Mouse (Mus musculus): Measurements from ENCODE around the gene Ubl3.

The Ubl3 gene

GRCm38 (mm10) chr5:148523202-148523971 lies 29.2 kb downstream of the Ubl3 start:
- DNase-seq: no peak

DNA sequence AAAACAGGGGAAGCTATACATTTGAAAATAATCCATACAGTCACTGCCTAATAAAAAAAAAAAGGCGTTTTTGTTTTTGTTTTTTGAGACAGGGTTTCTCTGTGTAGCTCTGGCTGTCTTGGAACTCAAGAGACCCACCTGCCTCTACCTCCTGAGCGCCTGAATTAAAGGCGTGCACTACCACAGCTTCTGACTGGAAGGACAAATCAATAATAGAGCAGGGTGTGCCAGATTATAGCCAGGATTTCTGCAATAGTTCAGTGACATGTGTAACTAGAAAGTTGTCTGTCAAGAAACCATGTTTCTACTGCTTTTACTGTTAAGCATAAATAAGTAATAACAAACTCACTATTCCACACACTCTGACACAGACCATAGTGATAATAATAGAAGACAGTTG lies 30.2 kb downstream of the Ubl3 start:
- DNase-seq: no peak

DNA sequence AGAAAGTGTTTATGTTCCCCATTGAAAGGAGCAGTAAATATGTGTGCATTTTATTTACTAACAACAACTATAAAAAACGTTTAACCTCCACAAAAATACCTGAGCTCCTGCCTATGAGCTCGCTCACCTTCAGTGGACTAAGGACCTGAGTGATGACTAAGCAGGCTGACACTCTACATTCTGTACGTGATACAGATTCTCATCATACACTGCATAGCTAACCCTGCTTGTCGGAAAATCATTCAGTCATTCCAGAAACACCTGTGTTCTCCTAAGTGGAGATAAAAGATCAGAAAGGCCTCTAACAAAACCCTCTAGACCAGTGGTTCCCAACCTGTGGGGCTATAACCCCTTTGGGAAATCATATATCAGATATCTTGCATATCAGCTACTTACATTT lies 35.1 kb downstream of the Ubl3 start:
- DNase-seq: no peak

- no peak for DNase-seq
Observed at GRCm38 (mm10) chr5:148512042-148512640, 40.4 kb downstream of the Ubl3 start.

GRCm38 (mm10) chr5:148510265-148510664 lies 42.3 kb downstream of the Ubl3 start:
- DNase-seq: no peak

DNA sequence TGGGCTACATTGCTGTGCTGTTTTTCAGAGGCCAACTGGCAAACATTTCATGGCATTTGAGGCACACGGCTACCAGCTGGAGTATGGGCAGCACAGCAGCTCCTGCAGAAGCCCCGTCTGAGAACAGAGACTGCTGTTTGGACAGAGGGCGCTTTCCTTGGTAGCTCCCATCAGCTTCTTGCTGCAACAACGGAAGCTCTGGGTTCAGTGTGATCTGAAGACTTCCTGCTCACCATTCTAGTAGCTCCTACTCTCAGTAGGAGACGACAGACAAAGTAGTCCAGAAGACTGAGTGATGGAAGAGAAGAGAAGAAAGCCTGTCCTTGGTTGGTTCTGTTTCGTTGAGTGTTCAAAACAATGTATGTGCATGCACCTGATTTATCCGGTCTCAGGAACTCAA lies 42.9 kb downstream of the Ubl3 start:
- no peak for DNase-seq

- DNase-seq: no peak
Observed at GRCm38 (mm10) chr5:148508901-148509604, 43.5 kb downstream of the Ubl3 start.

- DNase-seq: no peak
Observed at GRCm38 (mm10) chr5:148505381-148505780, 47.2 kb downstream of the Ubl3 start.

GRCm38 (mm10) chr5:148502237-148502636 lies 50.4 kb downstream of the Ubl3 start:
- no peak for DNase-seq

DNA sequence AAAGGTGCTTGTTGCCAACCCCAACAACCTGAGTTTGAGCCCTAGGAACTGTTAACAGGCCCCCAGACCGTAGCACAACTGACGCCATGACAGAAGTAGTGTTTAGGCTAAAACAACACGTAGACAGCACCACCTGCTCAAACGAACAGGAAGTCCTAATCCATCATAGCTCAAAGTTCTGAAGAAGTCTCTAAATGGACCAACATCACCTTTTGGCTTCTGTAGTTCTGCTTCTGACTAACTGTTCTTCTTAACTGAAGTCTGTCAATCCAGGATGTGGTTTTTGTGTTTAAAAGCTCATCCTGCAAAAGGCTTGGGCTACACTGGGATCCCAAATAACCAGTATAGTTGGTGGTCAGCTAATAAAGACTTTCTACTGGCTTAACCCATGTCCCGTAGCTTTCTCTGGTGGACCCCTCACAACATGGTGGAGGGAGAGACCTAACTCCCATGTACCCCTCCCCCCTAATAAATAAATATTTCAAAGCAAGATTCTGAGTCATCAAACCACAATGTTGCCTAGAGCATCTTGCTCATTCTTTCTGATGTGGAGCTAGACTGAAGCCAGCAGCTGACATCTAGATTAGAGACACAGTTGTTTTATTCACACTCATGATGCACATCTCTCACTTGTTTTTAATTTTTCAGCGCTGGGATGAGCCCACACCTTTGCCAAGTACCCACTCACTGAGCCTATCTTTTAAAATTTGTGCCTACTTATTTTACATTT lies 51.2 kb downstream of the Ubl3 start:
- DNase-seq: no peak

- no peak for DNase-seq
Observed at GRCm38 (mm10) chr5:148500516-148500915, 52.1 kb downstream of the Ubl3 start.

- DNase-seq: no peak
Observed at GRCm38 (mm10) chr5:148499616-148500015, 53.0 kb downstream of the Ubl3 start.

DNA sequence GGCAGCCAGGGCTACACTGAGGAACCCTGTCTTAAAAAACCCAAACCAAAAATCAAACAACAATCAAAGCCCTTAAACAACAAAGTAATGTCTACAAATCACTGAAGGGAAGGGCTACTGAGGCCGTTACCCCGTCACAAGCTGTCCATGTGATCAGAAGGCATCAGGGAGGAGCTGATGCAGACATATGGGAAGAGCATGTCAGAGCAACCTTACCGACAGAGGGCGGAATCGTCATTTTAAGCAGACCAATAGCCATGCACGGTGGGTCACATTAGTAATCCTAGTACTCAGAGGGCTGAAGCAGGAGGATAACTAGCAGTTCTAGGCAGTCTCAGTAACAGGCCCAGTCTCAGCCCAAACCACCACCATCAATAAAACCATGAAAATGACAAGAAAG lies 56.6 kb downstream of the Ubl3 start:
- no peak for DNase-seq

GRCm38 (mm10) chr5:148495173-148495572 lies 57.4 kb downstream of the Ubl3 start:
- no peak for DNase-seq

GRCm38 (mm10) chr5:148494249-148494648 lies 58.3 kb downstream of the Ubl3 start:
- no peak for DNase-seq

DNA sequence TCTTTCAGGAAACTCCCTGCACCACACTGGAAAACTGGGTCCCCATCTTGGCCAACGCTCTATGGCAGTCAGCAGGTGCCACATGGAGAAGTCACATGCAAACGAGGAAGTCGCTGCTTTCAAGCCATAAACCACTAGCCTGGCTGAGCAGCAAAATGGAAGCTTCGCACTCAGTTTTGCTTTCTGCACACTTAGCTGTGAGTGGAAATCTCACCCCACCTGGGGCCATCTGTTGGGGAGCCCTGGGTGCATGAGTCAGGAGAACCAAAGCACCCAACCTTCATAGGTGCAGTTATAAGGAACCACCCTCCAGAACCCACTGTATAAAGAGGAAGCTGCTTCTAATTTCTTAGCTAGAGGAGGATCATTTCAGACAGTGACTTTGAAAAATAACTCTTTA lies 59.6 kb downstream of the Ubl3 start:
- no peak for DNase-seq

DNA sequence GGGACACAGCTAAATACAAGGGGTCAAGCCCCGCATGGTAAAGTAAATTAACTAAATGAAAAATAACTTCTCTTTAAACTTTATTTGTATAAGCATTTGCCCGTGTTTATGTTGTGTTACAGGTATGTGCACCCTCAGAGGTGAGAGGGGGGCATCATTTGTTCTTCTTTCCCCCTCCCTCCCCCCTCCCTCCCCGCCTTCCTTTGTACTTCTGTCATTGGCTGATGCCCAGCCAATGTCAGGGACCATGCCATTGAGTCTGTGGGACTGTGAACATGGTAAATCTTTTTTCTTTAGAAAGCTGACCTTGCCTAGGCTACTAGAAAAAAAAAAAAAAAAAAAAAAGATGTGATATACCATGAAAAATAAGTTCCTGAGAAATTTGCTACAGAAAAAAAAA lies 62.2 kb downstream of the Ubl3 start:
- DNase-seq: no peak

GRCm38 (mm10) chr5:148489724-148490193 lies 62.8 kb downstream of the Ubl3 start:
- peak; percentile 40 to 60 for DNase-seq

DNA sequence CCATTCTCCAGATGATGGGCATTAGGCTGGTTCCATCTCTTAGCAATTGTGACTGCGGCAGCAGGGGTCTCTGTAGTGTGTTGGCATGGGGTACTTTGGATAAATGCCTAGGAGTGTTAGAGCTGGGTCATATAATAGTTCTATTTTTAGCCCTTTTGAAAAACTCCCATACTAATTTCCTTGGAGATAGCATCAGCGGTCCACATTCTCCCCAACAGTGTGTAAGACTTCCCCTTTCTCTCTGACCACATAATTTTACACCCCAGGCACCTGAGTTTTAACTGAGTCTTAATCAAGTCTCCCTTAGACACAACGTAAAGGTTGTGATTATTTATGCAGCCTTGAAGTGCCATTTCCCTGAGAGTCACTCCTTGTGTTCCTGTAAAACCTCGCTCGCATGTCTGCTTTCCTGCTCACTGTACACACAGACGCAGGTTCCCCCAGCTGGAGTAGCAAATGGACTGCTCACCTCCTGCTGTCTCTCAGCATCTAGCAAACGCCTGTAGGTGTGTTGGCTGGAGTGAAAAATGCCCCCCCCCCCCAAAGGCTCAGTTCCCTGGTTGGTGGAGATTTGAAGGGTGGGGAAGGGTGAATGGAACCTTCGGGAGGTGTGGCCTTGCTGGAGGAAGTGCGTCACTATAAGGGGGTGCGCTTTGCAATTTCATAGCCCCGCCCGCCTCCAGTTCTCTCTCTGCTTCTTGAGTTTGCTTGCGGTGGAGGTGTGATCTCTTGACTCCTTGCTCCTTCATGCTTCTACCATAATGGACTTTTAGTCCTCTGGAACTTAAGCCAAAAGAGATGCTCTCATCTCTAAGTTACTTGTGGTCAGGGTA lies 63.5 kb downstream of the Ubl3 start:
- DNase-seq: peak in 1 of 2 experiments; percentile 57

DNA sequence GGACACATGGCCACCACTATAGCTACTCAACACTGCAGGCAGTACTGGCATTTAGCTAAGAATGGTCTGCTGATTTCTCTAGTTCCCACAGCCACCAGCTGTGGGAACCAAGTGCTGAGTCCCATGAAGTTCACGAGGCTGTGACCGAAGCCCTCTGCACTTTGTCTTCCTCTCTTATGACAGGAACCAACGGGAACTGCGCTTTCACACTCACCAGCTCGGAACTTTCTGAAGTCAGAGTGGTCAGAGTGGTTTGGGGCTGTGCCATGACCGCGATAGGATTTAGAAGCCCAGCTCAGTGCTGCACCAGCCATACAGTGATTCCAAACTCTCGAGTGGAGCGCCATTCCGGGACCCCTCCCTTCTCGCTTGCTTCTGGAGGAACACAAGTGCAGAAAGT lies 66.4 kb downstream of the Ubl3 start:
- no peak for DNase-seq

- DNase-seq: no peak
Observed at GRCm38 (mm10) chr5:148481745-148482144, 70.8 kb downstream of the Ubl3 start.

GRCm38 (mm10) chr5:148474346-148474745 lies 78.2 kb downstream of the Ubl3 start:
- DNase-seq: no peak

Data from kidney, postnatal 25 days (tissue).